Mouse (Mus musculus) embryonic facial prominence, embryonic 15.5 days (tissue): ENCODE measurements around the gene Acot12. TPM values are rescaled to one million over a fixed set of nuclear protein-coding genes. Genes with fewer than 3 reads are reported as not detected.

Source experiments
- ATAC-seq: fragments of 200-750 bp; cut with Nextera tagmentation; 2 replicates; pipeline ENCODE4 v1.8.0; 2017; ENCODE audit warnings: low read depth, moderate TSS enrichment; ENCODE audit not compliant: insufficient number of reproducible peaks, low FRiP score, low TSS enrichment
- H3K27ac ChIP-seq: fragments of 300-500 bp; sonication (generic); replicated peaks from 2 replicates; pipeline ENCODE4 v1.5.1; 2015; ENCODE audit warnings: mild to moderate bottlenecking, inconsistent platforms
- H3K27me3 ChIP-seq: fragments of 300-500 bp; sonication (generic); 2 replicates; pipeline ENCODE4 v1.6.1; 2015; ENCODE audit warnings: inconsistent platforms
- H3K36me3 ChIP-seq: fragments of 300-500 bp; sonication (generic); 2 replicates; pipeline ENCODE4 v1.6.1; 2015; ENCODE audit warnings: mild to moderate bottlenecking, inconsistent platforms
- H3K4me1 ChIP-seq: fragments of 300-500 bp; sonication (generic); 2 replicates; pipeline ENCODE4 v1.6.1; 2015; ENCODE audit warnings: inconsistent platforms
- H3K4me2 ChIP-seq: fragments of 300-500 bp; sonication (generic); replicated peaks from 2 replicates; pipeline ENCODE4 v1.6.1; 2015; ENCODE audit warnings: mild to moderate bottlenecking, inconsistent platforms
- H3K4me3 ChIP-seq: fragments of 300-500 bp; sonication (generic); replicated peaks from 2 replicates; pipeline ENCODE4 v1.5.1; 2015; ENCODE audit warnings: mild to moderate bottlenecking, inconsistent platforms
- H3K9ac ChIP-seq: fragments of 300-500 bp; sonication (generic); 2 replicates; pipeline ENCODE4 v1.6.1; 2015; ENCODE audit warnings: inconsistent platforms
- H3K9me3 ChIP-seq: fragments of 300-500 bp; sonication (generic); replicated peaks from 2 replicates; pipeline ENCODE4 v1.6.1; 2016; ENCODE audit warnings: inconsistent platforms
- WGBS: fragments of 180-500 bp; shearing (Covaris S2); methylation state at CpG from one replicate; pipeline ENCODE4 v1.1.7; 2015; 5-methylcytosine and 5-hydroxymethylcytosine counted together
- polyA plus RNA-seq: library from polyadenylated mRNA; unstranded; fragments of >200 nt; fragmentation: Nextera tagmentation; extraction: Ambion mirVana; gene quantifications from 2 replicates; pipeline ENCODE4 v1.2.1, GENCODE M21; 2015

Gene Acot12
- polyA plus RNA-seq, 1 experiment from 2014 or later: 0.07 TPM

- Histone ChIP-seq H3K9ac (no peak overlapping the region), H3K27me3 (no peaks in the 10 kb centered on the region), H3K36me3 (peaks cover 63% of the 10 kb centered on the region), H3K4me3 (no peak overlapping the region), H3K9me3 (no peaks in the 10 kb centered on the region), H3K4me2 (no peak overlapping the region), H3K4me1 (no peaks in the 10 kb centered on the region), H3K27ac (no peak overlapping the region)
- WGBS: 89% methylated on average over 6 of the region's 6 CpGs
- ATAC-seq: no peak
Observed at GRCm38 (mm10) chr13:91796916-91797315, 55.6 kb downstream of the Acot12 start.

GRCm38 (mm10) chr13:91797442-91797841 lies 56.1 kb downstream of the Acot12 start:
- WGBS: 89% methylated on average over 10 of the region's 10 CpGs
- no peak overlapping the region for H3K4me3 ChIP-seq
- ATAC-seq: no peak
- no peaks in the 10 kb centered on the region for H3K4me1 ChIP-seq
- H3K9ac ChIP-seq: no peak overlapping the region
- H3K36me3 ChIP-seq: peaks cover 64% of the 10 kb centered on the region
- H3K27me3 ChIP-seq: no peaks in the 10 kb centered on the region
- H3K4me2 ChIP-seq: no peak overlapping the region
- H3K9me3 ChIP-seq: no peaks in the 10 kb centered on the region
- no peak overlapping the region for H3K27ac ChIP-seq

- H3K9me3 ChIP-seq: no peaks in the 10 kb centered on the region
- no peak overlapping the region for H3K9ac ChIP-seq
- peaks cover 66% of the 10 kb centered on the region for H3K36me3 ChIP-seq
- no peak overlapping the region for H3K27ac ChIP-seq
- WGBS: 81% methylated on average over 5 of the region's 5 CpGs
- H3K4me1 ChIP-seq: peaks cover 5% of the 10 kb centered on the region; the same call in 1 of the 2 replicates
- no peak overlapping the region for H3K4me2 ChIP-seq
- no peak overlapping the region for H3K4me3 ChIP-seq
- H3K27me3 ChIP-seq: no peaks in the 10 kb centered on the region
- ATAC-seq: no peak
Observed at GRCm38 (mm10) chr13:91801726-91802125, 60.4 kb downstream of the Acot12 start.

- peak within 1 kb of the TSS; percentile 84 for H3K9ac ChIP-seq
- peaks cover 5% of the 10 kb centered on the region; the same call in 1 of the 2 replicates for H3K4me1 ChIP-seq
- peak; percentile 97 for ATAC-seq
- under 1% methylated on average over 50 of the region's 50 CpGs for WGBS
- no peaks in the 10 kb centered on the region for H3K27me3 ChIP-seq
- peak within 1 kb of the TSS; percentile 54 for H3K4me2 ChIP-seq
- peaks cover 17% of the 10 kb centered on the region for H3K36me3 ChIP-seq
- peak within 1 kb of the TSS; percentile 69 for H3K4me3 ChIP-seq
- H3K9me3 ChIP-seq: no peaks in the 10 kb centered on the region
- H3K27ac ChIP-seq: peak within 1 kb of the TSS; percentile 87
Observed at GRCm38 (mm10) chr13:91807155-91807839, 66.0 kb downstream of the Acot12 start, which contains the start of gene Zcchc9. TSS of gene Zcchc9 (minus strand) at chr13:91807705.

- Histone ChIP-seq H3K27me3 (no peaks in the 10 kb centered on the region), H3K4me1 (peaks cover 5% of the 10 kb centered on the region; the same call in 1 of the 2 replicates), H3K4me2 (peak overlapping the region; percentile 54), H3K27ac (peak overlapping the region; percentile 87), H3K4me3 (peak overlapping the region; percentile 69), H3K36me3 (peaks cover 17% of the 10 kb centered on the region), H3K9ac (peak overlapping the region; percentile 84), H3K9me3 (no peaks in the 10 kb centered on the region)
- WGBS: 30% methylated on average over 20 of the region's 20 CpGs
- ATAC-seq: no peak
Observed at GRCm38 (mm10) chr13:91807874-91808575, 66.7 kb downstream of the Acot12 start.

- Histone ChIP-seq H3K4me2 (no peak overlapping the region), H3K27ac (no peak overlapping the region), H3K9ac (no peak overlapping the region), H3K36me3 (peaks cover 13% of the 10 kb centered on the region), H3K27me3 (no peaks in the 10 kb centered on the region), H3K9me3 (no peaks in the 10 kb centered on the region), H3K4me3 (no peak overlapping the region), H3K4me1 (peaks cover 5% of the 10 kb centered on the region; the same call in 1 of the 2 replicates)
- WGBS: 49% methylated on average over 2 of the region's 2 CpGs
- no peak for ATAC-seq
Observed at GRCm38 (mm10) chr13:91809476-91809875, 68.2 kb downstream of the Acot12 start.

- Histone ChIP-seq H3K4me3 (no peak overlapping the region), H3K9ac (no peak overlapping the region), H3K4me1 (no peaks in the 10 kb centered on the region), H3K9me3 (no peaks in the 10 kb centered on the region), H3K4me2 (no peak overlapping the region), H3K36me3 (no peaks in the 10 kb centered on the region), H3K27me3 (no peaks in the 10 kb centered on the region), H3K27ac (no peak overlapping the region)
- ATAC-seq: no peak
- 88% methylated on average over 5 of the region's 5 CpGs for WGBS
Observed at GRCm38 (mm10) chr13:91814670-91815069, 73.4 kb downstream of the Acot12 start.

- 54% methylated on average over 6 of the region's 6 CpGs for WGBS
- Histone ChIP-seq H3K4me3 (no peak overlapping the region), H3K9ac (no peak overlapping the region), H3K9me3 (no peaks in the 10 kb centered on the region), H3K27me3 (no peaks in the 10 kb centered on the region), H3K27ac (no peak overlapping the region), H3K4me2 (no peak overlapping the region), H3K36me3 (no peaks in the 10 kb centered on the region), H3K4me1 (peaks cover 3% of the 10 kb centered on the region; the same call in 1 of the 2 replicates)
- ATAC-seq: no peak
Observed at GRCm38 (mm10) chr13:91823735-91824134, 82.4 kb downstream of the Acot12 start.

GRCm38 (mm10) chr13:91824845-91825550 lies 83.7 kb downstream of the Acot12 start:
- Histone ChIP-seq H3K36me3 (no peaks in the 10 kb centered on the region), H3K4me3 (no peak overlapping the region), H3K4me2 (no peak overlapping the region), H3K4me1 (peaks cover 3% of the 10 kb centered on the region; the same call in 1 of the 2 replicates), H3K27me3 (no peaks in the 10 kb centered on the region), H3K27ac (no peak overlapping the region; the same call in 1 of the 2 replicates), H3K9me3 (no peaks in the 10 kb centered on the region), H3K9ac (no peak overlapping the region)
- WGBS: 31% methylated on average over 4 of the region's 4 CpGs
- 0 out of 2 replicates have a peak, but pooled peaks have one; percentile 47 for ATAC-seq

- 69% methylated on average over 2 of the region's 2 CpGs for WGBS
- ATAC-seq: no peak
- no peak overlapping the region for H3K9ac ChIP-seq
Observed at GRCm38 (mm10) chr13:91826066-91826465, 84.8 kb downstream of the Acot12 start.

GRCm38 (mm10) chr13:91827876-91828275 lies 86.6 kb downstream of the Acot12 start:
- Histone ChIP-seq H3K27me3 (no peaks in the 10 kb centered on the region), H3K4me2 (no peak overlapping the region), H3K4me1 (peaks cover 3% of the 10 kb centered on the region; the same call in 1 of the 2 replicates), H3K9ac (no peak overlapping the region), H3K4me3 (no peak overlapping the region), H3K27ac (no peak overlapping the region), H3K36me3 (no peaks in the 10 kb centered on the region), H3K9me3 (no peaks in the 10 kb centered on the region)
- no peak for ATAC-seq

More at GRCm38 (mm10) chr13:91826066-91826465, 84.8 kb downstream of the Acot12 start:
- H3K27me3 ChIP-seq: no peaks in the 10 kb centered on the region
- H3K36me3 ChIP-seq: no peaks in the 10 kb centered on the region
- H3K9me3 ChIP-seq: no peaks in the 10 kb centered on the region
- peaks cover 3% of the 10 kb centered on the region; the same call in 1 of the 2 replicates for H3K4me1 ChIP-seq
- H3K4me3 ChIP-seq: no peak overlapping the region
- no peak overlapping the region for H3K4me2 ChIP-seq
- H3K27ac ChIP-seq: no peak overlapping the region
